Mouse (Mus musculus) gastrocnemius, adult 18-20 months (tissue): ENCODE measurements around the gene Ifitm3. TPM values are rescaled to one million over a fixed set of nuclear protein-coding genes. Genes with fewer than 3 reads are reported as not detected.
"Not testable (repeated sequence)": the region's sequence is repeated elsewhere in the genome, so short reads cannot be mapped to it uniquely, and the experiment has no call there.

Source experiments
- DNase-seq: peaks from one replicate; pipeline ENCODE4 v3.0.0; 2021; ENCODE audit warnings: low spot score
- total RNA-seq, 2 experiments: library from RNA; stranded (reverse); gene quantifications; 2 replicates each; pipeline ENCODE4 v1.2.3; 2021

The Ifitm3 gene
- total RNA-seq, 2 experiments from 2014 or later, result 32.8 to 49.0 TPM

DNA sequence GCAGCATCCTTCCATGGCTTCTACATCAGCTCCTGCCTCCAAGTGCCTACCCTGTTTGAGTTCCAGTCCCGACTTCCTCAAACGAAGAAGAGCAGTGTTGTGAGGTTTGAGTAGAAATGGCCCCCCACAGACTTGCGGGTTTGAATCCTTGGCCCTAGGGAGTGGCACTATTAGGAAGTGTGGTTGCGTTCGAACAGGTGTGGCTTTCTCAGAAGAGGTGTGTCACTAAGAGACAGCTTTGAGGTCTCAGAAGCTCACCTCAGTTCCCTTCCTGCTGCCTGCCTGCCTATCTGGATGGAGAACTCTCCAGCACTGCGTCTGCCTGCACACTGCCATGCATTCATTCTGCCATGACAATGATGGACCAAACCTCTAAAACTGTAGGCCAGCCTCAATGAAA lies 4.1 kb downstream of the Ifitm3 start:
- no peak for DNase-seq

DNA sequence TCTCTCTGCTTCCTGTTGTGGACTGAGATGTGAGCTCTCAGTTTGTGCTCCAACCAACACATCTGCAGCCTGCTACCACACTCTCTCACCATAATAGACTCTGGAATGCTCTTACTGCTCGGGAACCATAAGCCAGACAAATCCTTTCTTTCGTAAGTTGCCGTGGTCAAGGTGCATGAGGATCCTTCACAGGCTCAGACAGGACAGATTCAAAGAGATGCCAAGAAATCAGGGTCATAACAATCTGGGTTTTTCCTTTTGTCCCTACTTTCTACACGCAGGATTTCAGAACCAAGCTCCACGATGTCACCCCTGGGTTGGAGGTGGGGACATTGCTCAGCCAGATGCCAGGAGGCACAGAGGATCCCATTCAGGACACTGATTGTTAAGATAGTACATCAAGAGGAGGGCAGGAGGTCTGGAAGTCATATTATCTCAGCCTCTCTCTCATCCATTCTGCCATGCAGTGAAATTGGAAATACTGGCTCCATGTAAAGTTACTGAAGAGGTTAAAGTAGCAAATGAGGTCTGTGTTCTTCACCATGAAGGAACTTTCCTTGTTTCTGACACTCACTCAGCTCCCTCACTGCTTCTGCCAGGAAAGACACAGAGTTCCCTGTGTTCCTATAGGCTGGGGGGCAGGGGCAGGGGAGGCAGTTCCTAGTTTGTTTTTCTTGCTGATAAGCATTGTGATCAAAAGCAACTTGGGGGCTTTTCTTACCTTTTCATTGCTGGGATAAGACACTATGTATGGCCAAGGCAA lies 7.1 kb downstream of the Ifitm3 start:
- no peak for DNase-seq

DNA sequence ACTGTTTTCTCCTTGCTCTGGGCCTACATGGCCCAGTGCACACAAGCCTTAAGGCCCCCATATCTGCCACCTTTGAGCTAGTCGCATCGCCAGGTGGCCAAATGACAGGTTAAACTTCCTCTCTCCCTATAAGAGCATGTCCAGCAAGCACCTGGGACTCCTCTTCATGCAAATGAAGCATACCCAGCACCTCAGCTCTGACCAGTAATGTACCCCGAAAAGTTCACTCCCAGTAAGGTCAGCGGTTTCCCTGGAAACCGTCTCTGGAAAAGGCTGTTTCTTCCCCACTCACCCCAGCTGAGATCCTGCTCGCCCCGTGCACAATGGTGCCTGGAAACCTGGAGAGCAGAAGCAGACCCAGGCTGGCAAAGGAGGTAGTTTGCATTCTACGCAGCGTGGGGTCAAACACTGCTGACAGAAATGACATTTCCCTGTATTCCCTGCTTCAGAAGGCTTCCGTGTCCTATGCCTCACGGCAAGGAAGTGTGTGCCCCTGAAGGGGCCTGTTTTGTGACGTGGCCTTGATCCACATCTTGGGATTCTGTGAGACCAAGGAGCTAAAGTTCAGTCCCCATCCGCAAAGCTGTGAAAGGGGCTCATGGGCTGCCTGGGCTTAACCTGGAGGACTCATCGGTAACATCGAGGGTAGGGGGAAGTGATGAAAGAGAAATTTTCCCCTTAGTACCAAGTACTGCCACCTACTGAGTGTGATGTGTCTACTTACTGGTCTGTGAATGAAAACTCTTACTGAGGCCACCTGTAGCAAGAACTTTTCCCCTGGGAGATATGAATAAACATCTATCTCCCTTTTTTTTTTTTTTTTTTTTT lies 9.5 kb downstream of the Ifitm3 start:
- DNase-seq, result no peak

- no peak for DNase-seq
Observed at GRCm38 (mm10) chr7:140998853-140999700, 11.5 kb downstream of the Ifitm3 start.

GRCm38 (mm10) chr7:140997817-140998216 lies 12.8 kb downstream of the Ifitm3 start:
- DNase-seq, result no peak

- DNase-seq, result no peak
Observed at GRCm38 (mm10) chr7:140991117-140991689, 19.4 kb downstream of the Ifitm3 start.

GRCm38 (mm10) chr7:140990622-140991021 lies 19.9 kb downstream of the Ifitm3 start:
- DNase-seq, result no peak

GRCm38 (mm10) chr7:140990185-140990584 lies 20.4 kb downstream of the Ifitm3 start:
- DNase-seq, result no peak

DNA sequence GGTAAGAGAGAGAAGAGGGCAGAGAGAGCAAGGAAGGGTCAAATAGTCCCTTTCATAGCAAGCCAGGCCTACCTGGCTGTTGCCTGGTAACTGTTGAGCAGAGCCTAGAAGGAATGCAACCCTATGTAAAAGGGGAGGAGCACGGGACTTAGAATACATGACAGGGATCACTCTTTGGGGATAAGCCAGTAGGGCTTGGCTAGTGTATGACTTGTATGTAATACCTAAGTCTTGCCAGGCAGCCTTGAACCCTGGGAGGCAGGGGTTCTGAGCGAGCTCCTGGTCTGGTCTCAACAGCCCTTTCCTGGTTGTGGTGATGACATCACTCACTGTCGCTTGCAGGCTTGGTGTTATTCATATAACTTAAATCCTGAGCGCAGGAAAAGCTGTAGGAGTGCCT lies 21.5 kb downstream of the Ifitm3 start:
- no peak for DNase-seq

DNA sequence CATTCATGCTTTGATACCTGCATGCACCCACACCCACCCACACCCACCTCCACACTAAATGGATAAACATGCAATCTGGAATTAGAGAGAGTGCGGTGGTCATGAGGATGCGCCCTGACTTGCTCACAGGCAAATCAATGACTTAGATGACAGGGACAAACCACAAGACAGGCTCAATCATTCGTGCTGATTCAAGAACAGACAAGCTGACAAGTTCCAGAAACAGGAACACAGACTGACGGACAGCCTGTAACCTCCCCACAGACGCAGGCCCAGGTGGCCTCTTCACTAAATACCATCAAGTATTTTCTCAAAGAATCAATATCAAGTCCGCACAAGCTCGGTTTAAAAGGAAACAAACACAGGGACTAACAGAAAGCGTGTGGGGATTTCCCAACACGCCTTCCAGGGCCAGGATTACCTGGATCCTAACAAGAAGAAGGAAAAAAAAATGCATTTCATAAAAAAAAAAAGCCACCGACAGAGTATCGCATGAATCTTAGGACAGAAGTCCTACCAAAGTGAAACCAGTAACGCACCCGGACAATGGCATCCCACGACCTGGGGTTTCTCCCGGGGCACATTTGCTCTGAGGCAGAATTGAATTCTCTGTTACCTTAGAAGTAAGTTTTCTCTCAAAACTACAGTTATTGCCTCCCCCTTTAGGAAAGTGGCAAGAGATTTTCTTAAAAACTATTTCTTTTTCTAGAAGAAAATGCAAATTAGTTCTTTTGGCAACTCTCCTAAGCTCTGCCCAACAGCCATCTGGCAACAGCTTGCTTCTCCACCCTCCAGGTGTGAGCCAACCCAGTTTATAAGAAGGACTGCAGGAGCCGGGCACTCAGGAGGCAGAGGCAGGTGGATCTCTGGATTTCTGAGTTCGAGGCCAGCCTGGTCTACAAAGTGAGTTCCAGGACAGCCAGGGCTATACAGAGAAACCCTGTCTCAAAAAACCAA lies 23.1 kb downstream of the Ifitm3 start:
- DNase-seq, result no peak

GRCm38 (mm10) chr7:140982971-140983370 lies 27.6 kb downstream of the Ifitm3 start:
- DNase-seq, result no peak

GRCm38 (mm10) chr7:140981704-140982103 lies 28.9 kb downstream of the Ifitm3 start:
- no peak for DNase-seq

- not testable (repeated sequence) for DNase-seq
Observed at GRCm38 (mm10) chr7:140976720-140977119, 33.9 kb downstream of the Ifitm3 start.

- no peak for DNase-seq
Observed at GRCm38 (mm10) chr7:140975465-140975864, 35.1 kb downstream of the Ifitm3 start.

DNA sequence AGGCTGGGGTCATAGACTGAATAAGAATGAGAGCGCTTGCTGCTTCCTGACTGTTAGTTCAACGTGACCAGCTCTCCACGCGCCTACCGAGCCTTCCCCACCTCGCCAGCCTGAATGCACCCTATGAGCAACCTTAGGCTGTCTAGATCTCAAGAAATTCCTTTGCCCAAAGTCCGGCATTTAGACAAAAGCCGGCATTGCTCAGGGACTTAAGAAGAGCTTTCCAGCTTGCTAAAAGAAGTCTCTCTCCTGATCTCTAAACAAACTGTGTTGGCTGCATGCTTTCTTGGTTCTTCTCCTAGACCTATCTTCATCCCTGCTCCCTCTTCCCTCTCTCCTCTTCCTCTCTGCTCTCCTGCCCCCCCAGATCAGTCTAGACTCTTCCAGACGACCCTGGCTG lies 35.6 kb downstream of the Ifitm3 start:
- no peak for DNase-seq

GRCm38 (mm10) chr7:140973396-140974165 lies 37.0 kb downstream of the Ifitm3 start:
- DNase-seq, result no peak

DNA sequence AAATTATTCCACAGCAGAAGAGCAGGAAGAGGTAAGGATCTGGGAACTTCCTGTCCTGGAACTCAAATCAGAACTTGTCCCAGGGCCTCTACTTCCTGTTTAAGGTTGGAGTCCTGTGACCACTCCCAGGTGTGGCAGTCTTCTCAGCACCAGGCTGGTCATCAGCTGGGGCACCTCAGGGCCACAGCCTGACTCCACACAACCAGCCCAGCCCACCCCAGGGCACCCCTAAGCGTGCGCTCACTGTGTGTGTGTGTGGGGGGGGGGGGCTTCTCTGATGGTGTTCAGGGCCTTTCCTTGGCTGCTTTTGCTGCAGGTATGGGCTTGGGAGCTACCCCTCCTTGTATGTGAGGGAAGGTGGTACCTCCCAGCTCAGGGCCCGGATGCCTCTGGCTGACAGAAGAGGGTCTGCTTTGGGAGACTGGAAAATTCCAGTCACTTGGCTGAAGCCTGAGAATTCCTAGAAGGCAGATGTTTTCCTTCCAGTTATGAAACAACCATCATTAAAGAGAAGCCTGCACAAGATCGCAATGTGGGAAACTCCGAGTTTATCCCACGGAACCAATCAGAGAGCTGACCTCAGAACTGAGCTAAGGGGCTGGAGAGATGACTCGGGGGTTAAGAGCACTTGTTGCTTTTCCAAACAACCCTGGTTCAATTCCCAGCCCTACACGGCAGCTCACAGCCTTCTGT lies 38.9 kb downstream of the Ifitm3 start:
- DNase-seq, result no peak

GRCm38 (mm10) chr7:140970931-140971330 lies 39.6 kb downstream of the Ifitm3 start:
- DNase-seq, result no peak

GRCm38 (mm10) chr7:140968710-140969109 lies 41.9 kb downstream of the Ifitm3 start:
- DNase-seq, result not testable (repeated sequence)
